Mouse (Mus musculus): ENCODE measurements at regions not wholly inside any gene's neighbourhood (a gene's known extent, or its start where the extent isn't known, plus 50 kb on each side); places are given as distances from the start of the nearest gene placed in this dataset.

GRCm38 (mm10) chr12:90542361-90542760 is 195.9 kb downstream of the Dio2 start:
- no peaks in the 10 kb centered on the region for H3K4me1 ChIP-seq (replicated peaks)
- H3K4me2 ChIP-seq (replicated peaks) = no peak overlapping the region
- no peak overlapping the region for H3K4me3 ChIP-seq (replicated peaks)
- H3K9me3 ChIP-seq = no peaks in the 10 kb centered on the region
- no peaks in the 10 kb centered on the region for H3K27me3 ChIP-seq (replicated peaks)
- WGBS = 68% methylated on average over 5 of the region's 5 CpGs
- H3K27ac ChIP-seq = no peak overlapping the region
- H3K9ac ChIP-seq = no peak overlapping the region
- no peaks in the 10 kb centered on the region for H3K36me3 ChIP-seq
- no peak for ATAC-seq
